Mouse (Mus musculus) thymus, postnatal 25 days (tissue): ENCODE measurements at regions not wholly inside any gene's neighbourhood (a gene's known extent, or its start where the extent isn't known, plus 50 kb on each side); places are given as distances from the start of the nearest gene placed in this dataset.

Experiments used
- DNase-seq: peaks from one replicate; pipeline ENCODE4 v3.0.0; 2022

- DNase-seq, result no peak
These were observed 504.0 kb downstream of the Vrk1 start for GRCm38 (mm10) chr12:106514057-106514456.

GRCm38 (mm10) chr12:106515257-106515788 is 505.3 kb downstream of the Vrk1 start:
- DNase-seq, result no peak

GRCm38 (mm10) chr12:106519141-106519540 is 509.1 kb downstream of the Vrk1 start:
- no peak for DNase-seq

- no peak for DNase-seq
These were observed 514.4 kb downstream of the Vrk1 start for GRCm38 (mm10) chr12:106524411-106524810.

GRCm38 (mm10) chr12:106527116-106527515 is 517.1 kb downstream of the Vrk1 start:
- no peak for DNase-seq

- DNase-seq, result peak; percentile 11
These were observed 517.8 kb downstream of the Vrk1 start for GRCm38 (mm10) chr12:106527699-106528434.

- no peak for DNase-seq
These were observed 518.5 kb downstream of the Vrk1 start for GRCm38 (mm10) chr12:106528521-106528920.

GRCm38 (mm10) chr12:106529175-106529574 is 519.1 kb downstream of the Vrk1 start:
- DNase-seq, result peak; percentile 50

GRCm38 (mm10) chr12:106535086-106535485 is 525.1 kb downstream of the Vrk1 start:
- no peak for DNase-seq

GRCm38 (mm10) chr12:106535628-106536288 is 525.7 kb downstream of the Vrk1 start:
- no peak for DNase-seq

GRCm38 (mm10) chr12:106536289-106536636 is 526.2 kb downstream of the Vrk1 start:
- DNase-seq, result peak; percentile 14

GRCm38 (mm10) chr12:106540003-106540402 is 530.0 kb downstream of the Vrk1 start:
- DNase-seq, result no peak

- DNase-seq, result no peak
These were observed 549.5 kb downstream of the Vrk1 start for GRCm38 (mm10) chr12:106559566-106559965.

GRCm38 (mm10) chr12:106565263-106565681 is 555.2 kb downstream of the Vrk1 start:
- peak; percentile 54 for DNase-seq

GRCm38 (mm10) chr12:106566361-106566760 is 556.3 kb downstream of the Vrk1 start:
- DNase-seq, result no peak

GRCm38 (mm10) chr12:106567116-106567515 is 557.1 kb downstream of the Vrk1 start:
- no peak for DNase-seq

- no peak for DNase-seq
These were observed 558.6 kb downstream of the Vrk1 start for GRCm38 (mm10) chr12:106568541-106569085.

- peak; percentile 69 for DNase-seq
These were observed 562.9 kb downstream of the Vrk1 start for GRCm38 (mm10) chr12:106572956-106573355.

GRCm38 (mm10) chr12:106582760-106583159 is 572.7 kb downstream of the Vrk1 start:
- DNase-seq, result no peak

GRCm38 (mm10) chr12:106585626-106586025 is 575.6 kb downstream of the Vrk1 start:
- peak; percentile 24 for DNase-seq

- DNase-seq, result no peak
These were observed 582.7 kb downstream of the Vrk1 start for GRCm38 (mm10) chr12:106592686-106593085.

GRCm38 (mm10) chr12:106597636-106598035 is 587.6 kb downstream of the Vrk1 start:
- DNase-seq, result no peak

GRCm38 (mm10) chr12:106607240-106607639 is 597.2 kb downstream of the Vrk1 start:
- DNase-seq, result peak; percentile 13
